Mouse (Mus musculus) MEL (cell line): Measurements from ENCODE around the gene Zfp646. TPM values are rescaled to one million over a fixed set of nuclear protein-coding genes. Genes with fewer than 3 reads are reported as not detected.
A peak's percentile ranks its signal among the peaks of the same experiment; 100 is the strongest.

Source experiments
- DNase-seq: peaks from one replicate; pipeline ENCODE4 v3.0.0; 2011; ENCODE audit warnings: low read depth, low spot score
- H3K27ac ChIP-seq: 2 replicates; pipeline ENCODE4 v1.5.1; 2012; ENCODE audit warnings: low read depth, mild to moderate bottlenecking, control low read depth, low read length, moderate library complexity; ENCODE audit not compliant: control insufficient read depth
- H3K27me3 ChIP-seq, 2 experiments: fragments of 150-350 bp in 1 of 2; sonication (generic) in 1 of 2; 2 replicates each; pipeline ENCODE4 v1.6.1; 2012; ENCODE audit warnings: low read length in 2 of 2, mild to moderate bottlenecking in 2 of 2, improper control_type of control experiment in 1 of 2, moderate library complexity in 1 of 2; ENCODE audit not compliant: insufficient read depth in 2 of 2, control insufficient read depth in 1 of 2
- H3K36me3 ChIP-seq, 2 experiments: 2 replicates each; pipeline ENCODE4 v1.6.1; 2012 to 2014; ENCODE audit warnings: low read length in 2 of 2, improper control_type of control experiment in 1 of 2, inconsistent platforms in 1 of 2, mild to moderate bottlenecking in 1 of 2; ENCODE audit not compliant: insufficient read depth in 2 of 2, control insufficient read depth in 1 of 2
- H3K4me1 ChIP-seq, 2 experiments: fragments of 150-350 bp in 1 of 2; sonication (generic) in 1 of 2; 2 replicates each; pipeline ENCODE4 v1.6.1; 2012; ENCODE audit warnings: low read length in 2 of 2, improper control_type of control experiment in 1 of 2, mild to moderate bottlenecking in 1 of 2; ENCODE audit not compliant: insufficient read depth in 2 of 2, control insufficient read depth in 1 of 2
- H3K4me3 ChIP-seq, 2 experiments: fragments of 150-350 bp in 1 of 2; sonication (generic) in 1 of 2; 2 replicates each; pipeline ENCODE4 v1.5.1; 2012; ENCODE audit warnings: low read depth in 2 of 2, low read length in 2 of 2, mild to moderate bottlenecking in 2 of 2, moderate library complexity in 2 of 2, control low read depth in 1 of 2, improper control_type of control experiment in 1 of 2; ENCODE audit not compliant: control insufficient read depth in 1 of 2, insufficient read depth in 1 of 2
- H3K79me2 ChIP-seq: 2 replicates; pipeline ENCODE4 v1.6.1; 2012; ENCODE audit warnings: mild to moderate bottlenecking, low read length, moderate library complexity; ENCODE audit not compliant: control insufficient read depth, poor library complexity, insufficient read depth
- H3K9ac ChIP-seq: 2 replicates; pipeline ENCODE4 v1.6.1; 2012; ENCODE audit warnings: low read depth, mild to moderate bottlenecking, control low read depth, low read length, moderate library complexity; ENCODE audit not compliant: control insufficient read depth, poor library complexity, severe bottlenecking
- H3K9me3 ChIP-seq: fragments of 150-350 bp; sonication (generic); replicated peaks from 2 replicates; pipeline ENCODE4 v1.6.1; 2012; ENCODE audit warnings: mild to moderate bottlenecking, low read length, improper control_type of control experiment, moderate library complexity; ENCODE audit not compliant: insufficient read depth
- CHD1 ChIP-seq: IDR thresholded peaks from 2 replicates; pipeline ENCODE4 v1.6.1; 2012; ENCODE audit warnings: low read depth, mild to moderate bottlenecking, inconsistent platforms, low read length, improper control_type of control experiment
- CHD2 ChIP-seq: IDR thresholded peaks from 2 replicates; pipeline ENCODE4 v1.6.1; 2011; ENCODE audit warnings: low read length, improper control_type of control experiment
- CTCF ChIP-seq, 3 experiments: IDR thresholded peaks in 2 of 3; conservative IDR thresholded peaks in 1 of 3; 2 replicates each; pipeline ENCODE4 v1.5.1; 2011 to 2012; ENCODE audit warnings: low read length in 3 of 3, low read depth in 2 of 3, mild to moderate bottlenecking in 2 of 3, improper control_type of control experiment in 1 of 3, inconsistent platforms in 1 of 3, mixed read lengths in 1 of 3, moderate library complexity in 1 of 3; ENCODE audit not compliant: control insufficient read depth in 1 of 3, insufficient read depth in 1 of 3, poor library complexity in 1 of 3, severe bottlenecking in 1 of 3
- E2F4 ChIP-seq: IDR thresholded peaks from 2 replicates; pipeline ENCODE4 v1.6.1; 2011; ENCODE audit warnings: low read depth, low read length, improper control_type of control experiment, borderline replicate concordance
- ELF1 ChIP-seq: IDR thresholded peaks from 2 replicates; pipeline ENCODE4 v1.6.1; 2014; ENCODE audit warnings: low read depth, mild to moderate bottlenecking, inconsistent platforms, low read length, improper control_type of control experiment, moderate library complexity
- EP300 ChIP-seq, 2 experiments: IDR thresholded peaks; 2 replicates each; pipeline ENCODE4 v1.6.1; 2011; ENCODE audit warnings: improper control_type of control experiment in 2 of 2, low read length in 2 of 2, low read depth in 1 of 2, mild to moderate bottlenecking in 1 of 2
- ETS1 ChIP-seq: IDR thresholded peaks from 2 replicates; pipeline ENCODE4 v1.6.1; 2012; ENCODE audit warnings: low read depth, mild to moderate bottlenecking, inconsistent platforms, low read length, improper control_type of control experiment, moderate library complexity
- GABPA ChIP-seq: IDR thresholded peaks from 2 replicates; pipeline ENCODE4 v1.6.1; 2012; ENCODE audit warnings: low read depth, mild to moderate bottlenecking, inconsistent platforms, low read length, improper control_type of control experiment, moderate library complexity
- HCFC1 ChIP-seq: IDR thresholded peaks from 2 replicates; pipeline ENCODE4 v1.6.1; 2012; ENCODE audit warnings: low read depth, mild to moderate bottlenecking, inconsistent platforms, low read length, improper control_type of control experiment, moderate library complexity
- MAFK ChIP-seq: IDR thresholded peaks from 2 replicates; pipeline ENCODE4 v1.6.1; 2011; ENCODE audit warnings: low read depth, mild to moderate bottlenecking, low read length, improper control_type of control experiment, borderline replicate concordance
- MXI1 ChIP-seq: IDR thresholded peaks from 2 replicates; pipeline ENCODE4 v1.6.1; 2011; ENCODE audit warnings: mild to moderate bottlenecking, low read depth, low read length, improper control_type of control experiment
- MYB ChIP-seq: IDR thresholded peaks from 2 replicates; pipeline ENCODE4 v1.6.1; 2011; ENCODE audit warnings: mild to moderate bottlenecking, low read depth, low read length, improper control_type of control experiment
- MYC ChIP-seq: IDR thresholded peaks from 2 replicates; pipeline ENCODE4 v1.6.1; 2011; ENCODE audit warnings: low read depth, mild to moderate bottlenecking, low read length, improper control_type of control experiment, moderate library complexity
- NELFE ChIP-seq: IDR thresholded peaks from 2 replicates; pipeline ENCODE4 v1.6.1; 2011; ENCODE audit warnings: low read depth, low read length, improper control_type of control experiment
- NRF1 ChIP-seq: IDR thresholded peaks from 2 replicates; pipeline ENCODE4 v1.6.1; 2014; ENCODE audit warnings: low read depth, mild to moderate bottlenecking, inconsistent platforms, low read length, improper control_type of control experiment, moderate library complexity; ENCODE audit not compliant: poor library complexity, insufficient read depth, severe bottlenecking
- POLR2A ChIP-seq, 2 experiments: IDR thresholded peaks; 2 replicates each; pipeline ENCODE4 v1.6.1; 2011 to 2012; ENCODE audit warnings: low read length in 2 of 2, mild to moderate bottlenecking in 2 of 2, control low read depth in 1 of 2, improper control_type of control experiment in 1 of 2, low read depth in 1 of 2, moderate library complexity in 1 of 2; ENCODE audit not compliant: control insufficient read depth in 1 of 2, insufficient read depth in 1 of 2, poor library complexity in 1 of 2
- POLR2AphosphoS2 ChIP-seq: IDR thresholded peaks from 2 replicates; pipeline ENCODE4 v1.6.1; 2011; ENCODE audit warnings: low read length, improper control_type of control experiment
- RAD21 ChIP-seq: IDR thresholded peaks from 2 replicates; pipeline ENCODE4 v1.6.1; 2011; ENCODE audit warnings: mild to moderate bottlenecking, low read depth, low read length, improper control_type of control experiment
- RCOR1 ChIP-seq: IDR thresholded peaks from 2 replicates; pipeline ENCODE4 v1.6.1; 2012; ENCODE audit warnings: low read depth, mild to moderate bottlenecking, inconsistent platforms, low read length, improper control_type of control experiment
- SIN3A ChIP-seq: IDR thresholded peaks from 2 replicates; pipeline ENCODE4 v1.6.1; 2012; ENCODE audit warnings: low read length, improper control_type of control experiment, inconsistent platforms
- SMC3 ChIP-seq: IDR thresholded peaks from 2 replicates; pipeline ENCODE4 v1.6.1; 2011; ENCODE audit warnings: low read depth, low read length, improper control_type of control experiment
- TBP ChIP-seq: IDR thresholded peaks from 2 replicates; pipeline ENCODE4 v1.8.0; 2011; ENCODE audit warnings: low read depth, low read length, improper control_type of control experiment
- USF1 ChIP-seq: IDR thresholded peaks from 2 replicates; pipeline ENCODE4 v1.6.1; 2014; ENCODE audit warnings: low read depth, mild to moderate bottlenecking, inconsistent platforms, low read length, improper control_type of control experiment, moderate library complexity
- USF2 ChIP-seq, 2 experiments: IDR thresholded peaks; 2 replicates each; pipeline ENCODE4 v1.6.1; 2011 to 2012; ENCODE audit warnings: improper control_type of control experiment in 2 of 2, low read length in 2 of 2, borderline replicate concordance in 1 of 2, inconsistent platforms in 1 of 2, low read depth in 1 of 2, mild to moderate bottlenecking in 1 of 2; ENCODE audit not compliant: insufficient read depth in 1 of 2
- ZMIZ1 ChIP-seq: IDR thresholded peaks from 2 replicates; pipeline ENCODE4 v1.6.1; 2012; ENCODE audit warnings: low read depth, mild to moderate bottlenecking, inconsistent platforms, low read length, improper control_type of control experiment, moderate library complexity
- ZNF384 ChIP-seq: IDR thresholded peaks from 2 replicates; pipeline ENCODE4 v1.6.1; 2012; ENCODE audit warnings: low read depth, mild to moderate bottlenecking, inconsistent platforms, low read length, improper control_type of control experiment
- polyA plus RNA-seq, 2 experiments: library from polyadenylated mRNA; stranded (reverse) in 1 of 2; unstranded in 1 of 2; fragments of >175 nt in 1 of 2; fragments of >200 nt in 1 of 2; gene quantifications; 2 replicates each; pipeline versions ENCODE4 v1.2.1 to v1.2.4; 2012; ENCODE audit warnings: low replicate concordance in 2 of 2, low read depth in 1 of 2; ENCODE audit not compliant: insufficient read length in 2 of 2, insufficient read depth in 1 of 2, missing spikeins in 1 of 2
- total RNA-seq: library from RNA; depleted of rRNA; stranded (reverse); fragments of 300-350 nt; gene quantifications from 2 replicates; pipeline ENCODE4 v1.2.3, GENCODE M21; 2012

The Zfp646 gene
- total and polyA plus RNA-seq, 3 experiments = 35.8 to 38.2 TPM; not detected in 1

DNA sequence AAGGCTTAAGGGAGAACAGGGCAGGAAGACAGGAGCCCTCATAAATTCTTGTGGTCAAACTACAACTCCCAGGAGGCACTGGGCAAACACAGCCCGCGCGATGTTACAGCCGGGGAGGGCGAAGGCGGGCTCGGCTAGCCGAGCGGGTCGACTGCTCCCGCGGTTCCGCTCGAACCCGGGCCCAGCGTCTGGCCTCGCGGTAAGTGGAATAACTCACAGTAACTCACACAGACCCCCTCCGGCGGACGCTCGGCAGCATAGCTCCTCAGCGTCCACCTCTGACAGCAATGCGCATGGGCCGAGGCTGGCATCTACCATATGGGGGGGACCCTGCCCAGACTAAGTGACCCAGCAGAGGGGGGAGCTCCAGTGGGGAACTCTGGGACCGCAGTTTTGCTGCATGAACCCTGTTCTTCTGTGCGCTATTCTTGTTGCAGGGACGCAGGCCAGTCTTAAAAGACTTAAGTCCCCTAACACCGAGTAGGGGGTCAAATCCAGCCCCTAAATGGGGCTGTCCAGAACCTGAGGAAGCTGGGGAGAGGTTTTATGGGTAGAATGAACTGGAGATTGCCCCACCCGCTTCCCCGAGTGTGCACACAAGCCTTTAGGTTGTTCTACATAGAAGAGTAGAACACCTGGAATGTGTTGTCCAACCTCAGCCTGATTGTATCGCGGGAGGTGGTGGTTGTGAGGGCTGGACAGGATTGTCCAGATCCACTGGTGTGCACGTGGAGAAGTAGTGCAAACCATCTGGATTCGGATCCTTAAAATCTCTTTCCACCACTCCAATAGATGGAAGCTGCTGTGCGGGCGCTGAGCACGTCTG is 28.2 kb downstream of the Zfp646 start, which contains the start of gene Bckdk:
Gene Bckdk (plus strand): TSS at position 112 of the 826 bp plus-strand sequence.
- peak within 1 kb of the TSS; percentile 58 for H3K27ac ChIP-seq
- H3K79me2 ChIP-seq = peaks cover 3% of the 10 kb centered on the region; the same call in 1 of the 2 replicates
- peaks cover 0 to 12% of the 10 kb centered on the region in 2 experiments; a peak in 2 of 4 replicates for H3K36me3 ChIP-seq
- TF ChIP-seq CHD1 = peak; percentile 96
- TF ChIP-seq CTCF (IDR thresholded peaks at IDR 0.05 in 2 of 3, conservative IDR thresholded peaks at IDR 0.05 in 1 of 3; ENCODE audit: control insufficient read depth in 1 of 3, insufficient read depth in 1 of 3, low read depth in 2 of 3, low read length in 3 of 3, poor library complexity in 1 of 3, severe bottlenecking in 1 of 3) = no peak
- TF ChIP-seq ETS1 = no peak
- peak; percentile 67 for TF ChIP-seq MXI1
- 0 out of 2 replicates have a peak, but pooled peaks have one; percentile 62 for TF ChIP-seq ZMIZ1
- TF ChIP-seq NELFE = peak; percentile 85
- peak; percentile 76 for TF ChIP-seq SIN3A
- peak; percentile 84 to 91; a peak in 3 of 4 replicates for TF ChIP-seq POLR2A (IDR thresholded peaks at IDR 0.05; ENCODE audit: control insufficient read depth in 1 of 2, insufficient read depth in 1 of 2, low read depth in 1 of 2, low read length in 2 of 2, poor library complexity in 1 of 2)
- TF ChIP-seq EP300 (IDR thresholded peaks at IDR 0.05; ENCODE audit: low read depth in 1 of 2, low read length in 2 of 2) = no peak
- TF ChIP-seq ELF1 = 0 out of 2 replicates have a peak, but pooled peaks have one; percentile 12
- peak; percentile 64 for TF ChIP-seq NRF1
- peak; percentile 95 for TF ChIP-seq CHD2
- TF ChIP-seq POLR2AphosphoS2 = 0 out of 2 replicates have a peak, but pooled peaks have one; percentile 44
- no peak for TF ChIP-seq MAFK
- TF ChIP-seq HCFC1 = peak; percentile 97
- TF ChIP-seq E2F4 = no peak; the same call in 1 of the 2 replicates
- H3K27me3 ChIP-seq = no peaks in the 10 kb centered on the region
- H3K9ac ChIP-seq = peak within 1 kb of the TSS; percentile 92
- H3K9me3 ChIP-seq = no peaks in the 10 kb centered on the region
- peaks cover 7 to 22% of the 10 kb centered on the region in 2 experiments for H3K4me1 ChIP-seq
- peak within 1 kb of the TSS; percentile 60 to 75 for H3K4me3 ChIP-seq
- peak; percentile 90 for DNase-seq

DNA sequence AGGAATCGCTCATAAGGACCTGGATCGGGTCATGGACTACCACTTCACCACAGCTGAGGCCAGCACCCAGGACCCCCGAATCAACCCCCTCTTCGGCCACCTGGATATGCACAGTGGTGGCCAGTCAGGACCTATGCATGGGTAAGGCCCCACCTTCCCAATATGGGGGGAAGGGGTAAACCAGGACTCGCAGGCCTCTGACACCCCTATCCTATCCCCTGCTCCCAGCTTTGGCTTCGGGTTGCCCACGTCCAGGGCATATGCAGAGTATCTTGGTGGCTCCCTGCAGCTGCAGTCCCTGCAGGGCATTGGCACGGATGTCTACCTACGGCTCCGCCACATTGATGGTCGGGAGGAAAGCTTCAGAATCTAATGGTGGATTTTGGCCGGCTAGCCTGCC is 31.9 kb downstream of the Zfp646 start:
- Histone ChIP-seq H3K9ac (no peak overlapping the region), H3K36me3 (no peaks in the 10 kb centered on the region), H3K9me3 (no peaks in the 10 kb centered on the region), H3K27ac (no peak overlapping the region), H3K4me1 (peaks cover under 1 to 7% of the 10 kb centered on the region in 2 experiments; a peak in 1 of 4 replicates), H3K79me2 (peaks cover 7% of the 10 kb centered on the region; the same call in 1 of the 2 replicates), H3K4me3 (no peak overlapping the region), H3K27me3 (no peaks in the 10 kb centered on the region)
- DNase-seq = no peak
- TF ChIP-seq ZNF384 = no peak
- TF ChIP-seq ETS1 = no peak
- no peak for TF ChIP-seq SMC3
- TF ChIP-seq MYC = no peak
- TF ChIP-seq RCOR1 = no peak
- TF ChIP-seq USF1 = no peak
- TF ChIP-seq GABPA = no peak
- no peak for TF ChIP-seq TBP
- no peak for TF ChIP-seq USF2 (IDR thresholded peaks at IDR 0.05; ENCODE audit: borderline replicate concordance in 1 of 2, insufficient read depth in 1 of 2, low read depth in 1 of 2, low read length in 2 of 2)
- TF ChIP-seq RAD21 = no peak
- no peak for TF ChIP-seq MYB
